17 mouse cellular contexts compared by ENCODE assay signal in the genomic region with DNA sequence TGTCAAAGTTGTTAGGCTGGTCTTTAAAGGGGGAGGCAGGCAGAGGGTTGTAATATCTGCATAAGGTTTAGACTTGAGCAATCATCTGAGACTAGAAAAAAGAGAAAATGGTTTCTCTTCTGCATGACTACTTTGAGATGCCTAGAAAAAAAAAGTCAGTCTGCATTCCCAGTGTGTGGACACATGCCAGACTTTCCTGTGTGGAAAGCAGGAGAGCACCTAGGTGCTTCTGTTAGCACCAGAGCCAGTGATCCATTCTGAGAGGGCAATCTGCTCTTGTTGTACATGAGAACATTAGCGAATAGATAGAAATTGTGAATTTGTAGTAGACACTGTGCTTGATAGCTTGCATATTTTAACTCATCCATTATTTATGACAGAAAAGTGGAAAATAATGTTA. TPM values are rescaled to one million over a fixed set of nuclear protein-coding genes. Genes with fewer than 3 reads are reported as not detected.
"Had no signal": no experiment of that assay in that cellular context is flagged by ENCODE, and none has a peak within 500 bp of the region (broad histone marks: within the 10 kb centered on the region; RNA-seq: fewer than 3 reads in every experiment).

No protein-coding gene starts in this region.

- H3K4me1 ChIP-seq: kidney, embryonic 15.5 days; limb, embryonic 15.5 days; liver, embryonic 12.5 days; midbrain, embryonic 10.5 days; neural tube, embryonic 13.5 days had no signal

- DNase-seq: kidney, adult 2 months; kidney, postnatal 25 days; lung, embryonic 14.5 days; lung, postnatal 10 days; lung, postnatal 4 days; midbrain, embryonic 14.5 days; right cerebral cortex, adult 18-20 months; thymus, adult 18-20 months; thymus, postnatal 25 days had no signal

- H3K9ac ChIP-seq: kidney, embryonic 15.5 days; limb, embryonic 15.5 days; liver, embryonic 12.5 days; lung, embryonic 14.5 days; neural tube, embryonic 13.5 days had no signal

- H3K27ac ChIP-seq: kidney, embryonic 15.5 days; left cerebral cortex, adult 2 months; limb, embryonic 15.5 days; liver, embryonic 12.5 days; midbrain, embryonic 10.5 days; neural tube, embryonic 13.5 days had no signal

- H3K9me3 ChIP-seq: kidney, embryonic 15.5 days; limb, embryonic 15.5 days; liver, embryonic 12.5 days; midbrain, embryonic 10.5 days; neural tube, embryonic 13.5 days had no signal

- H3K4me3 ChIP-seq: kidney, embryonic 15.5 days; left cerebral cortex, adult 2 months; limb, embryonic 15.5 days; liver, embryonic 12.5 days; midbrain, embryonic 10.5 days; neural tube, embryonic 13.5 days had no signal

- H3K4me2 ChIP-seq: kidney, embryonic 15.5 days; limb, embryonic 15.5 days; liver, embryonic 12.5 days; lung, embryonic 14.5 days; neural tube, embryonic 13.5 days had no signal

- H3K27me3 ChIP-seq: kidney, embryonic 15.5 days; limb, embryonic 15.5 days; liver, embryonic 12.5 days; neural tube, embryonic 13.5 days had no signal

- ATAC-seq: liver, embryonic 12.5 days had no signal

- H3K36me3 ChIP-seq: kidney, embryonic 15.5 days; limb, embryonic 15.5 days; liver, embryonic 12.5 days; midbrain, embryonic 10.5 days; neural tube, embryonic 13.5 days had no signal

RNA-seq across cellular contexts. Expression of a gene that starts 40.0 kb away (rescaled TPM):
- total RNA-seq: megakaryocyte, adult 5-6 weeks had no signal
- polyA plus RNA-seq: kidney, adult 2 months; liver, embryonic 16.5 days; lung, embryonic 14.5 days had no signal
